Mouse (Mus musculus) hindbrain, embryonic 14.5 days (tissue): ENCODE measurements around the gene Pld3. TPM values are rescaled to one million over a fixed set of nuclear protein-coding genes. Genes with fewer than 3 reads are reported as not detected.

Experiments
- ATAC-seq: fragments of 200-750 bp; cut with Nextera tagmentation; 2 replicates; pipeline ENCODE4 v1.8.0; 2017; ENCODE audit warnings: moderate number of reproducible peaks, mild to moderate bottlenecking, moderate TSS enrichment, moderate library complexity; ENCODE audit not compliant: low FRiP score
- DNase-seq: peaks from one replicate; pipeline ENCODE4 v3.0.0-alpha.2; 2015; ENCODE audit warnings: low spot score
- H3K27ac ChIP-seq: fragments of 300-500 bp; sonication (generic); 2 replicates; pipeline ENCODE4 v1.5.1; 2014; ENCODE audit warnings: mild to moderate bottlenecking, moderate library complexity
- H3K27me3 ChIP-seq: fragments of 300-500 bp; sonication (generic); 2 replicates; pipeline ENCODE4 v1.6.1; 2014; ENCODE audit warnings: mild to moderate bottlenecking, low read length, mixed read lengths; ENCODE audit not compliant: control insufficient read depth, insufficient read depth
- H3K36me3 ChIP-seq: fragments of 300-500 bp; sonication (generic); replicated peaks from 2 replicates; pipeline ENCODE4 v1.6.1; 2014; ENCODE audit not compliant: control insufficient read depth, insufficient read depth
- H3K4me1 ChIP-seq: fragments of 300-500 bp; sonication (generic); replicated peaks from 2 replicates; pipeline ENCODE4 v1.6.1; 2014; ENCODE audit warnings: antibody characterized with exemption, low read length, mixed read lengths; ENCODE audit not compliant: control insufficient read depth, insufficient read depth
- H3K4me2 ChIP-seq: fragments of 300-500 bp; sonication (generic); replicated peaks from 2 replicates; pipeline ENCODE4 v1.6.1; 2014; ENCODE audit warnings: mild to moderate bottlenecking, moderate library complexity
- H3K4me3 ChIP-seq: fragments of 300-500 bp; sonication (generic); replicated peaks from 2 replicates; pipeline ENCODE4 v1.5.1; 2014; ENCODE audit warnings: mild to moderate bottlenecking, low read length
- H3K9ac ChIP-seq: fragments of 300-500 bp; sonication (generic); 2 replicates; pipeline ENCODE4 v1.6.1; 2014
- H3K9me3 ChIP-seq: fragments of 300-500 bp; sonication (generic); 2 replicates; pipeline ENCODE4 v1.6.1; 2016; ENCODE audit warnings: low read length; ENCODE audit not compliant: control insufficient read depth
- WGBS: fragments of 180-500 bp; shearing (Covaris S2); extraction: QIAGEN DNeasy Blood & Tissue Kit; methylation state at CpG from one replicate; pipeline ENCODE4 v1.1.7; 2014; 5-methylcytosine and 5-hydroxymethylcytosine counted together
- polyA plus RNA-seq: library from polyadenylated mRNA; unstranded; fragments of >200 nt; fragmentation: Nextera tagmentation; extraction: Ambion mirVana; gene quantifications from 2 replicates; pipeline ENCODE4 v1.2.1, GENCODE M21; 2014

The Pld3 gene
- polyA plus RNA-seq, 1 experiment from 2014 or later, result 156 TPM

- peak overlapping the region; percentile 96 for H3K4me2 ChIP-seq
- ATAC-seq (peak; percentile 94), DNase-seq (peak; percentile 83)
- no peaks in the 10 kb centered on the region for H3K9me3 ChIP-seq
- peak overlapping the region; percentile 82 for H3K9ac ChIP-seq
- peaks cover 10% of the 10 kb centered on the region for H3K4me1 ChIP-seq
- no peaks in the 10 kb centered on the region for H3K27me3 ChIP-seq
- H3K27ac ChIP-seq, result peak overlapping the region; percentile 59
- 3% methylated on average over 30 of the region's 30 CpGs for WGBS
- peaks cover 30% of the 10 kb centered on the region for H3K36me3 ChIP-seq
- H3K4me3 ChIP-seq, result peak overlapping the region; percentile 67
Measured at GRCm38 (mm10) chr7:27542392-27543033, 10.5 kb downstream of the Pld3 start.

- no peak for ATAC-seq
Measured at GRCm38 (mm10) chr7:27541922-27542321, 11.1 kb downstream of the Pld3 start.

GRCm38 (mm10) chr7:27541431-27541830 is 11.6 kb downstream of the Pld3 start:
- peak overlapping the region; percentile 67 for H3K4me3 ChIP-seq
- H3K9me3 ChIP-seq, result no peaks in the 10 kb centered on the region
- peaks cover 41% of the 10 kb centered on the region for H3K36me3 ChIP-seq
- no peak overlapping the region for H3K27ac ChIP-seq
- 59% methylated on average over 16 of the region's 16 CpGs for WGBS
- H3K9ac ChIP-seq, result peak overlapping the region; percentile 82
- DNase-seq, result peak; percentile 63
- no peaks in the 10 kb centered on the region for H3K27me3 ChIP-seq
- H3K4me1 ChIP-seq, result peaks cover 10% of the 10 kb centered on the region
- H3K4me2 ChIP-seq, result peak overlapping the region; percentile 96
- ATAC-seq, result peak; percentile 43

More at GRCm38 (mm10) chr7:27541922-27542321, 11.1 kb downstream of the Pld3 start:
- H3K4me3 ChIP-seq, result peak overlapping the region; percentile 67
- no peak for DNase-seq
- peaks cover 10% of the 10 kb centered on the region for H3K4me1 ChIP-seq
- 67% methylated on average over 5 of the region's 5 CpGs for WGBS
- H3K36me3 ChIP-seq, result peaks cover 36% of the 10 kb centered on the region
- peak overlapping the region; percentile 96 for H3K4me2 ChIP-seq
- H3K27ac ChIP-seq, result no peak overlapping the region
- H3K27me3 ChIP-seq, result no peaks in the 10 kb centered on the region
- H3K9ac ChIP-seq, result peak overlapping the region; percentile 82
- no peaks in the 10 kb centered on the region for H3K9me3 ChIP-seq

- no peak overlapping the region for H3K27ac ChIP-seq
- ATAC-seq (no peak; the same call in none of the 2 replicates), DNase-seq (no peak)
- no peak overlapping the region for H3K4me3 ChIP-seq
- peaks cover 46% of the 10 kb centered on the region for H3K36me3 ChIP-seq
- no peak overlapping the region for H3K4me2 ChIP-seq
- WGBS, result 93% methylated on average over 6 of the region's 6 CpGs
- H3K9me3 ChIP-seq, result no peaks in the 10 kb centered on the region
- no peak overlapping the region for H3K9ac ChIP-seq
- H3K4me1 ChIP-seq, result peaks cover 10% of the 10 kb centered on the region
- H3K27me3 ChIP-seq, result no peaks in the 10 kb centered on the region
Measured at GRCm38 (mm10) chr7:27540935-27541334, 12.1 kb downstream of the Pld3 start.

GRCm38 (mm10) chr7:27540521-27540920 is 12.5 kb downstream of the Pld3 start:
- WGBS, result 84% methylated on average over 2 of the region's 2 CpGs

GRCm38 (mm10) chr7:27538797-27539196 is 14.2 kb downstream of the Pld3 start:
- Histone ChIP-seq H3K9me3 (no peaks in the 10 kb centered on the region), H3K27me3 (no peaks in the 10 kb centered on the region), H3K9ac (no peak overlapping the region), H3K4me1 (peaks cover 10% of the 10 kb centered on the region), H3K4me2 (no peak overlapping the region), H3K27ac (no peak overlapping the region), H3K36me3 (peaks cover 61% of the 10 kb centered on the region), H3K4me3 (no peak overlapping the region)
- DNase-seq (no peak), ATAC-seq (no peak)
- WGBS, result 90% methylated on average over 2 of the region's 2 CpGs

More at GRCm38 (mm10) chr7:27540521-27540920, 12.5 kb downstream of the Pld3 start:
- Histone ChIP-seq H3K9ac (no peak overlapping the region), H3K27me3 (no peaks in the 10 kb centered on the region), H3K9me3 (no peaks in the 10 kb centered on the region), H3K27ac (no peak overlapping the region), H3K4me1 (peaks cover 10% of the 10 kb centered on the region), H3K4me2 (no peak overlapping the region), H3K4me3 (no peak overlapping the region), H3K36me3 (peaks cover 50% of the 10 kb centered on the region)
- ATAC-seq (no peak), DNase-seq (no peak)

GRCm38 (mm10) chr7:27537998-27538397 is 15.0 kb downstream of the Pld3 start:
- H3K4me2 ChIP-seq, result no peak overlapping the region
- DNase-seq, result no peak
- H3K36me3 ChIP-seq, result peaks cover 69% of the 10 kb centered on the region
- H3K27ac ChIP-seq, result no peak overlapping the region
- no peak overlapping the region for H3K4me3 ChIP-seq
- WGBS, result 92% methylated on average over 8 of the region's 8 CpGs
- no peak overlapping the region for H3K9ac ChIP-seq
- H3K27me3 ChIP-seq, result no peaks in the 10 kb centered on the region
- no peaks in the 10 kb centered on the region for H3K9me3 ChIP-seq
- no peak for ATAC-seq
- peaks cover 10% of the 10 kb centered on the region for H3K4me1 ChIP-seq

- 90% methylated on average over 6 of the region's 6 CpGs for WGBS
- Histone ChIP-seq H3K4me1 (peaks cover 3% of the 10 kb centered on the region), H3K27ac (no peak overlapping the region), H3K4me2 (no peak overlapping the region), H3K27me3 (no peaks in the 10 kb centered on the region), H3K9me3 (no peaks in the 10 kb centered on the region), H3K36me3 (peaks cover 83% of the 10 kb centered on the region), H3K9ac (no peak overlapping the region), H3K4me3 (no peak overlapping the region)
- DNase-seq, result no peak
- ATAC-seq, result no peak
Measured at GRCm38 (mm10) chr7:27536618-27537017, 16.4 kb downstream of the Pld3 start.

GRCm38 (mm10) chr7:27535386-27535785 is 17.6 kb downstream of the Pld3 start:
- H3K4me2 ChIP-seq, result no peak overlapping the region
- no peaks in the 10 kb centered on the region for H3K27me3 ChIP-seq
- DNase-seq (no peak), ATAC-seq (no peak)
- H3K9ac ChIP-seq, result no peak overlapping the region
- no peaks in the 10 kb centered on the region for H3K4me1 ChIP-seq
- no peak overlapping the region for H3K4me3 ChIP-seq
- peaks cover 92% of the 10 kb centered on the region for H3K36me3 ChIP-seq
- no peaks in the 10 kb centered on the region for H3K9me3 ChIP-seq
- WGBS, result 93% methylated on average over 2 of the region's 2 CpGs
- no peak overlapping the region for H3K27ac ChIP-seq
